Mouse (Mus musculus) kidney, embryonic 14.5 days (tissue): Measurements from ENCODE around the gene Map1s. TPM values are rescaled to one million over a fixed set of nuclear protein-coding genes. Genes with fewer than 3 reads are reported as not detected.

Experiments used
- ATAC-seq: fragments of 200-750 bp; cut with Nextera tagmentation; 2 replicates; pipeline ENCODE4 v1.8.0; 2017; ENCODE audit warnings: moderate number of reproducible peaks, mild to moderate bottlenecking, moderate TSS enrichment, moderate library complexity; ENCODE audit not compliant: low FRiP score, low TSS enrichment
- H3K27ac ChIP-seq: fragments of 300-500 bp; sonication (generic); 2 replicates; pipeline ENCODE4 v1.5.1; 2014; ENCODE audit warnings: low read depth, mild to moderate bottlenecking, low read length, moderate library complexity, mixed read lengths
- H3K27me3 ChIP-seq: fragments of 300-500 bp; sonication (generic); 2 replicates; pipeline ENCODE4 v1.6.1; 2014; ENCODE audit warnings: mild to moderate bottlenecking, low read length; ENCODE audit not compliant: control insufficient read depth, insufficient read depth
- H3K36me3 ChIP-seq: fragments of 300-500 bp; sonication (generic); 2 replicates; pipeline ENCODE4 v1.6.1; 2014; ENCODE audit warnings: low read length, mixed read lengths; ENCODE audit not compliant: control insufficient read depth, insufficient read depth
- H3K4me1 ChIP-seq: fragments of 300-500 bp; sonication (generic); 2 replicates; pipeline ENCODE4 v1.6.1; 2014; ENCODE audit warnings: low read length, mixed read lengths; ENCODE audit not compliant: control insufficient read depth, insufficient read depth
- H3K4me2 ChIP-seq: fragments of 300-500 bp; sonication (generic); replicated peaks from 2 replicates; pipeline ENCODE4 v1.6.1; 2014; ENCODE audit warnings: low read depth, mild to moderate bottlenecking, low read length
- H3K4me3 ChIP-seq: fragments of 300-500 bp; sonication (generic); 2 replicates; pipeline ENCODE4 v1.5.1; 2014; ENCODE audit warnings: mild to moderate bottlenecking, low read length
- H3K9ac ChIP-seq: fragments of 300-500 bp; sonication (generic); 2 replicates; pipeline ENCODE4 v1.6.1; 2014; ENCODE audit warnings: low read depth, mild to moderate bottlenecking, low read length, moderate library complexity
- H3K9me3 ChIP-seq: fragments of 300-500 bp; sonication (generic); 2 replicates; pipeline ENCODE4 v1.6.1; 2016; ENCODE audit warnings: low read length; ENCODE audit not compliant: control insufficient read depth
- WGBS: fragments of 180-500 bp; shearing (Covaris S2); extraction: QIAGEN DNeasy Blood & Tissue Kit; methylation state at CpG from one replicate; pipeline ENCODE4 v1.1.7; 2014; 5-methylcytosine and 5-hydroxymethylcytosine counted together
- polyA plus RNA-seq: library from polyadenylated mRNA; unstranded; fragments of >200 nt; fragmentation: Nextera tagmentation; extraction: Ambion mirVana; gene quantifications from 2 replicates; pipeline ENCODE4 v1.2.1, GENCODE M21; 2014

Gene Map1s
- polyA plus RNA-seq, 1 experiment from 2014 or later, result 43.4 TPM

DNA sequence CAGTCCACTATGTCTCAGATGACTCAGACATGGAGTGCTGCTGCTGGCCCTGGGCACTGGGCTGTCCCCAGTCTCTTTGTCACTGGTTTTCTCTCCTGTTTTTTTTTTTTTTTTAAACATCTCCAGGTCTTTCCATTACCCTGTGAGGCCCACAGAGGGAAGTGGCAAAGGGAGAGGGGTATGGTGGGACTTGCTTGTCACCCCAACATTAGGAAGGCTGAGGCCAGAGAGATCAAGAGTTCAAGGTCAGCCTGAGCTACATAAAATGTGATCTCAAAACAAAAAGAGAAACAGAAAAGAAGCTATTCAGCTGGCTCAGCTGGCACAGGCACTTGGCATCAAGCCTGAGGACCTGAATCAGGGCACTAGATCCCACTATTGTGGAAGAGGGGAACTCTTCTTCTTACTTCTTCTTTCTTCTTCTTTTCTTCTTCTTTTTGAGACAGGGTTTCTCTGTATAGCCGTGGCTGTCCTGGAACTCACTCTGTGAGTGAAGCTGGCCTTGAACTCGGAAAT is 4.8 kb upstream of the Map1s start:
- no peak overlapping the region for H3K4me3 ChIP-seq
- WGBS, result 72% methylated on average over 2 of the region's 2 CpGs
- H3K36me3 ChIP-seq, result peaks cover 4% of the 10 kb centered on the region; the same call in 1 of the 2 replicates
- H3K27ac ChIP-seq, result no peak overlapping the region
- peaks cover 3% of the 10 kb centered on the region; the same call in 1 of the 2 replicates for H3K27me3 ChIP-seq
- no peak overlapping the region for H3K4me2 ChIP-seq
- H3K9ac ChIP-seq, result no peak overlapping the region
- no peaks in the 10 kb centered on the region for H3K9me3 ChIP-seq
- no peak for ATAC-seq
- peaks cover 5% of the 10 kb centered on the region; the same call in 1 of the 2 replicates for H3K4me1 ChIP-seq

DNA sequence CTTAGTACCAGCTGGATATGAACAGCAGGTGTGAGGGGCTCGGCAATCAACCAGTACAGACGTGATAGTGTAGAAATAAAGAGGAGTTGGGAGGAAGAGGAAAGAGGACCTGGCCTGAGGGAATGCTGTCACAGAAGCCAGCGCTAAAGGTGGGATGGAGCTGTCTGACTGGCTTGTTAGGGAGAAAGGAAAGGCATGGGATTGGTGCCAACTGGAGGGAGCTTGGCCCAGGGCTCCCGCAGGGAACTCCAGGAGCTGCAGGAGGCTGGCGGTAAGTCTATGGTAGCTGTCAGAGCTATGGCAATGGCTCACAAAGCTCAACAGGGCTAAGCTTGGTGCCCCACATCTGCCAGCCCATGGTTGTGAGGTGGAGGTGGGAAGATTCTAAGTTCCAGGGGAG is 3.5 kb upstream of the Map1s start:
- Histone ChIP-seq H3K9me3 (no peaks in the 10 kb centered on the region), H3K4me2 (no peak overlapping the region), H3K27ac (no peak overlapping the region), H3K27me3 (peaks cover 3% of the 10 kb centered on the region; the same call in 1 of the 2 replicates), H3K4me3 (no peak overlapping the region), H3K4me1 (peaks cover 10% of the 10 kb centered on the region), H3K36me3 (no peaks in the 10 kb centered on the region), H3K9ac (no peak overlapping the region)
- ATAC-seq, result no peak
- 29% methylated on average over 5 of the region's 5 CpGs for WGBS

DNA sequence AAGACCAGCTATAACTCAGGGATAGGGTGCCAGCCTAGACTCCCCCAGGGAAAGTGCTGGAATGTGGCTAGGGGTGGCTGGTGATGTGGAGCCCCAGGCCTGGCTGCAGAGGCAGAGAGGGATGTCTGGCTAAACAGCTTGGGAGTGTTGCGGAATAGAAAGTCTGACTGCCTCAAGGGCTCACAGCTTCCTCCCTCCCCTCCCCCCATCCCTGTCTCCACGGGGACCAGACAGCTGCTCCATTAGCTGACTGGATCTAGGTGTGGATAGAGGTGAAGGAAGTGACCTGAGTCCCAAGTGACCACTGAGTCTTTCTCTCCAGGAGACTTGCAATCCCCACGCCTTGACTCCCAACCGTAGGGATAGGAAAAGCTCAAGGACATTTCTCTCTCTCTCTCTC is 2.6 kb upstream of the Map1s start:
- Histone ChIP-seq H3K4me3 (no peak overlapping the region), H3K4me2 (no peak overlapping the region), H3K9me3 (no peaks in the 10 kb centered on the region), H3K27ac (no peak overlapping the region), H3K36me3 (no peaks in the 10 kb centered on the region), H3K4me1 (peaks cover 10% of the 10 kb centered on the region), H3K9ac (no peak overlapping the region), H3K27me3 (peaks cover 3% of the 10 kb centered on the region; the same call in 1 of the 2 replicates)
- 48% methylated on average over 4 of the region's 4 CpGs for WGBS
- ATAC-seq, result no peak

DNA sequence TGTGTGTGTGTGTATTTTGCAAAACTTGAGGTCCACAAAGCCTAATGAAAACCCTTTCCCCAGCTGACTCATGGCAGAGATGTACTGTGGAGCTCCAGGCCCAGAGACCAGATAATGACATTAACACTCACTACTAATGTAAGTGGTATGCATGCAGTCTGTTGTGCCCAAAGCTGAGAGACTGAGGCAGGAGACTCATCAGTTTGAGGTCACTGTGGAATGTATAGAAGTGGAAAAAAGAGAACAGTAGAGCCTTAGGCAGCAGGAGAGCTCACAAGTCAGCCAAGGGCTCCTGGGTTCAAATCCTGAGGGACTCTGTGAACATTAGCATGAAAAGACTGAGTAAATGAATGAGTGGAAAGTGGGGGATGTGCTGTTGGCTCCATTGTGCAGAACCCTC is 2.1 kb upstream of the Map1s start:
- Histone ChIP-seq H3K4me1 (peaks cover 6% of the 10 kb centered on the region), H3K9me3 (no peaks in the 10 kb centered on the region), H3K36me3 (no peaks in the 10 kb centered on the region), H3K27me3 (peaks cover 3% of the 10 kb centered on the region; the same call in 1 of the 2 replicates), H3K4me3 (no peak overlapping the region), H3K9ac (no peak overlapping the region), H3K27ac (no peak overlapping the region), H3K4me2 (no peak overlapping the region)
- ATAC-seq, result no peak

DNA sequence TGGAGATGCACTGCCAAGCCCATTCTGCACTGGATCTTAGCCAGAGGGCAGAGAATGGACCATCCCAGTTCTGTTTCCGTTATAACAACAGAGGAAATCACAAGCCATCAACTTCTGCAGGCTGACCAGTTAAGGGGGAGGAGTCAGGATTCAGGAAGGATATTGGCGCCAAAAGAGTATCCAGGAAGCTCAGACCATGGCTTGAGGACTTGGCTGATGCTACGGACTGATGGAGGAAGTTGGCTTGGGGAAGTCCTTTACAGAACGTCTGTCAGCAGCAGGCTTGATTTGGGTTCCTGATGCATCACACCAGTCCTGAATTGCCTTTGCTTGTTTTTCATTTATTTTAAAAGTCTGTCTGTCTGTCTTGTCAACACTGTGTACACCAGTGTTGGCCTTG is 1.2 kb upstream of the Map1s start:
- H3K4me3 ChIP-seq, result no peak overlapping the region
- H3K36me3 ChIP-seq, result no peaks in the 10 kb centered on the region
- no peak overlapping the region for H3K27ac ChIP-seq
- peaks cover 3% of the 10 kb centered on the region; the same call in 1 of the 2 replicates for H3K27me3 ChIP-seq
- no peaks in the 10 kb centered on the region for H3K9me3 ChIP-seq
- H3K9ac ChIP-seq, result no peak overlapping the region
- WGBS, result 70% methylated on average over 4 of the region's 4 CpGs
- no peak overlapping the region for H3K4me2 ChIP-seq
- no peak for ATAC-seq
- peaks cover 6% of the 10 kb centered on the region for H3K4me1 ChIP-seq

DNA sequence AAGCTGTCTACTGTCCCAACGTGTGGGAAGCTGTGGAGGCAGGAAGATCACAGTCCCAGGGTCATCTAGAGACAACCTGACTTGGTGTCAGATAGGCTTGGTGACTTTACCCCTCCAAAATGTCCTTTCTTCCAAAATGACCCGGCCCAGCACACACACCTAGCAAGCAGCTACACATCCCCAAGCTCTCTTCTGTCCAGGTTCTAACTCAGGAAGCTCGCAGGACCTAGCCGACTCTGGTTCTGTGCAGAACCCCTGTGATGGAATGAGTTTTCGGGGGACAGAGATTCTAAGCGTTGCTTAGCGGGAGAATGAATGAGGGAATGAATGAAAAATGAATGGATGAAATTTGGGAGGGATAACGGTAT is 285 bp upstream of the Map1s start:
- Histone ChIP-seq H3K4me2 (peak overlapping the region; percentile 90), H3K4me3 (peak overlapping the region; percentile 94), H3K9ac (peak overlapping the region; percentile 91; the same call in 1 of the 2 replicates), H3K36me3 (no peaks in the 10 kb centered on the region), H3K27me3 (peaks cover 3% of the 10 kb centered on the region; the same call in 1 of the 2 replicates), H3K27ac (peak overlapping the region; percentile 45; the same call in 1 of the 2 replicates), H3K4me1 (peaks cover 6% of the 10 kb centered on the region), H3K9me3 (no peaks in the 10 kb centered on the region)
- WGBS, result 17% methylated on average over 8 of the region's 8 CpGs
- peak; percentile 22 for ATAC-seq

DNA sequence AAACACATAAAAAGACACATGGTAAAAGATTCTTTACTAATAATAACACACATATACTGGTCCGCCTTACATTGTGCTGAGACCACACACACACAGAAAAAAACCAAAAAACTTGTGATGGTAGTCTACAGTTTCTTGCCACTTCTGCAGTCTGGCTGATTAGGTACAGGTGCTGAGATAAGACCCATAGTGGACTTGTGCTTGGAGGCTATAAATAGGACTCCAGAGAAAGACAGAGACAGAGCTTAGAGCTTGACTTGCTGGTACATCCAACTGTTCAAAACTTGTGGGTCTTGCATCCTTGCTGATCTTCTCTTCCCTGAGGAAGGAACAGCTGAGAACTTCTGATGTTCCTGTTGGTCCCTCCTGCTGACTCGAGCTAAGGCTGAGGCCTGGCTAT is 1.8 kb downstream of the Map1s start:
- H3K9ac ChIP-seq, result no peak overlapping the region
- no peak for ATAC-seq
- H3K36me3 ChIP-seq, result peaks cover 21% of the 10 kb centered on the region
- no peaks in the 10 kb centered on the region for H3K9me3 ChIP-seq
- peaks cover 6% of the 10 kb centered on the region for H3K4me1 ChIP-seq
- H3K4me3 ChIP-seq, result no peak overlapping the region
- H3K4me2 ChIP-seq, result no peak overlapping the region
- no peak overlapping the region for H3K27ac ChIP-seq
- peaks cover 3% of the 10 kb centered on the region; the same call in 1 of the 2 replicates for H3K27me3 ChIP-seq
- 88% methylated on average over 2 of the region's 2 CpGs for WGBS

DNA sequence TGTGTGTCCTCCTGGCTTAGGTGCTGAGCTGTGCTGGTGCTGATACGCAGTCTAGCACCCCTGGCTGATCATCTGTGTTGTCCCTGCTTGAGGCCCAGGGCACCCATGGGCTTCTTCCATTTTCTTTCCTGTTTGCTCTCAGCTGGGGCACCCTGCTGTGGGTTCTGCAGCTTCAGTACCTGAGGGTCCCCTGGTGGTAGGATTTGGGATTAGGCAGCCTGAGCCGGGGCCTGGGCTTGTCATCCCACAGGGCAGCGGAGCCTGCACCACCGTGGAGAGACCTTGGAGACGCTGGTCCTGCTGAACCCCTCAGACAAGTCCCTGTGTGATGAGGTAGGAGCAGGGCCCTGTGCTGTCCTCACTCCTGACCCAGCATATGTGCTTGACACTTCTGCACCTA is 5.9 kb downstream of the Map1s start:
- Histone ChIP-seq H3K36me3 (peaks cover 61% of the 10 kb centered on the region), H3K4me1 (peaks cover 5% of the 10 kb centered on the region), H3K27ac (no peak overlapping the region), H3K9ac (0 out of 2 replicates have a peak overlapping the region, but pooled peaks have one; percentile 12), H3K4me3 (no peak overlapping the region), H3K4me2 (no peak overlapping the region), H3K27me3 (no peaks in the 10 kb centered on the region), H3K9me3 (no peaks in the 10 kb centered on the region)
- no peak for ATAC-seq
- WGBS, result 85% methylated on average over 5 of the region's 5 CpGs

DNA sequence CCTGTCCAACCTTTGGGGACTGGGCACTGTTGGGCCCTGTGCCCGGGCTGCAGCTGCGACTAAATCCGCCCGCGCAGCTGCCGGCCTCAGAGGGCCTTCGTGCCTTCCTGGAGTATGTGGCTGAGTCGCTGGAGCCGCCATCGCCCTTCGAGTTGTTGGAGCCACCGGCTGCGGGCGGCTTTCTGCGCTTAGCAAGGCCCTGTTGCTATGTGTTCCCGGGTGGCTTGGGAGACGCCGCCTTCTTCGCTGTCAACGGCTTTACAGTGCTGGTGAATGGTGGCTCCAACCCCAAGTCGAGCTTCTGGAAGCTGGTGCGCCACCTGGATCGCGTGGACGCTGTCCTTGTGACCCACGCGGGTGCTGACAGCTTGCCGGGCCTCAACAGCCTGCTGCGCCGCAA is 7.2 kb downstream of the Map1s start:
- H3K9me3 ChIP-seq, result no peaks in the 10 kb centered on the region
- no peak overlapping the region for H3K4me3 ChIP-seq
- H3K27me3 ChIP-seq, result no peaks in the 10 kb centered on the region
- H3K4me2 ChIP-seq, result no peak overlapping the region
- no peak overlapping the region for H3K27ac ChIP-seq
- no peaks in the 10 kb centered on the region for H3K4me1 ChIP-seq
- no peak overlapping the region for H3K9ac ChIP-seq
- no peak for ATAC-seq
- H3K36me3 ChIP-seq, result peaks cover 74% of the 10 kb centered on the region
- WGBS, result 98% methylated on average over 30 of the region's 30 CpGs
